Mouse (Mus musculus): ENCODE data around the gene Egln2.
A peak's percentile ranks its signal among the peaks of the same experiment; 100 is the strongest.

The Egln2 gene

DNA sequence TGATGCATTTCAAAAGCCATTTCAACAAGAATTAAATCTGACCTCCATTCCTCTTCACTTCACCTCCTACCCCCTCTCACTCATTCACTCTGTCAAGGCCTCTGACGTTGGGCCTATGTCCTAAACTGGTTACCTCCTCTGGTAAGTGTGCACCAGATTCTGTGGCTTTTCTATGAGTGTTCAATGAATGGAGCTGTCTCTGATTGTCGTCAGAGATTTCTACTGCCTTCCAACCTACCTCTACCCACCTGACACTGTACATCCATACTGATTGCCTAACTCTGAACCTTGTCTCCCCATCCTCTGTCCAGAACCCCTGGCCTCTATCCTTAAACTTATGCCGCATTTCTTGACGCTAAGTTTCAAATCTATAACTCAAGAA is 11.3 kb upstream of the Egln2 start:
- DNase-seq (ENCODE audit: low spot score in 2 of 2): no peak

DNA sequence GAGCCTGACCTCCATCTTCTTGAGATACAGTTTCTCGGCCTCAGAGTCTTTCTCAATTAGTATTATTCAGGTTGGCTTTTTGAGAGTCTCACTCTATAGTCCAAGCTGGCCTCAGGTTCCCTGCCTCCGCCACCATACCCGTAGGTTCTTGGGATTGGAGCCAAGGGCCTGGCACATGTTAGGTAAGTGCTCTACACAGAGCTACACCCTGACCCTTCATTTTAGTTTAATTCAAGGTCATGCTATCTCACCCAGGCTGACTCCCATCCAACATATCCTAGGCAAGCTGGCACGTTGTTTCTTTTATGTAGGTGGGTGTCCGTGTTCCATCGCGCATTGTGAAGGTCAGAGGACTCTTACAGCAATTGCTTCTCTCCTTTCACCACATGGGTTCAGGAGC is 8.3 kb upstream of the Egln2 start:
- no peak for DNase-seq (ENCODE audit: low spot score in 2 of 2)

DNA sequence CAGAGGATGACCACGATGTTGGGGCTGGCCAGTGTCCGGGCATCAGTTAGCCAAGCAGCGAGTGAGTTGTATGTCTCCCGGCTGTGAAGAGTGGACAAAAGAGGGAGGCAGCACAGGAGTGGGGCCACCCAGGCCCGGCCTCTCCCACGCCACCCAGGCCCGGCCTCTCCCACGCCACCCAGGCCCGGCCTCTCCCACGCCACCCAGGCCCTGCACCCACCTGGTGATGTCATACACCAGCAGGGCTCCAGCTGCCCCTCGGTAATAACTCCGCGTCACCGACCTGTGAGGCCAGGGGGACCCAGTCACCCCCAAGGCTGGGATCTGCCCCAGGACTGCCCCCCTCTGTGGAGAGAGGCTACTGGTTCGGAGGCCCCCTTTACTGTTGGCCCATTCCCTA is 7.9 kb upstream of the Egln2 start:
- no peak for DNase-seq (ENCODE audit: low spot score in 2 of 2)

DNA sequence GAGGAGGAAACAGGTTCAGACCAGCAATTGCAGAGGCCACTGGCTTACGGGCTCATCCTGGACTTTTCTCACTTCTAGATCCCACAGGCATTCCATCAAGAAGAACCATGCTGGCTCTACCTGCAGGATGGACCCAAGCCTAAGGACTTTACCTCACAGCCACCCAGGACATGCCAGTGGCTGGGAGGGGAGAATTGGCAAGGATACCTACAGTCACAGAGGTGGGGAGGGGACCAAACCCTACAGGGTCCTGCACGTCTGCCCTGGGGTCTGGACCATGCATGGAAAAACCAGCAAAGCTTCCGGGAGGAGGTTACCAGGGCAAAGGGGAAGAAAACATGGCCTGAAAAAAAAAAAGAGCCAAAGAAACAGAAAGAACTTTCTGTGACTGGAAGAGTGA is 4.4 kb upstream of the Egln2 start:
- no peak for DNase-seq (ENCODE audit: low spot score in 2 of 2)

DNA sequence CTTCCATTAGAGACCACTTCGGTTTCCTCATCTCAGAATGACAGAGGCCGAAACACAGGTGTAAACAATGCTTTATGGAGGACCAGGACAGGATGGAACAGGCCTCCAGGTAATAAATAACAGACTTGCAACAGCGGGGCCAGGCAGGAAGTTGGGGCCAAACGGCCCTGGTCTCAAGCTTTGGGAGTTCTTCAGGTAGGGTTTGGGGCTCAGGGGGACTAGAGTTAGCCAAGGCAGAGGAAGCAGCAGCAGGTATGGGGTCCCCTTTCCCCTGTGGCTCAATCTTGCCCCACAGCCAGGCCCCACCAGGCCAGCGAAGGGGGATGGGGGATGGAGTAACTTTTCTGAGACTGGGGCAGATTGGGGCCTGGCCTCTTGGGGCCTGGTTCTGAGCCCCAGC is 1.8 kb upstream of the Egln2 start:
- DNase-seq (ENCODE audit: low spot score in 2 of 2): no peak

DNA sequence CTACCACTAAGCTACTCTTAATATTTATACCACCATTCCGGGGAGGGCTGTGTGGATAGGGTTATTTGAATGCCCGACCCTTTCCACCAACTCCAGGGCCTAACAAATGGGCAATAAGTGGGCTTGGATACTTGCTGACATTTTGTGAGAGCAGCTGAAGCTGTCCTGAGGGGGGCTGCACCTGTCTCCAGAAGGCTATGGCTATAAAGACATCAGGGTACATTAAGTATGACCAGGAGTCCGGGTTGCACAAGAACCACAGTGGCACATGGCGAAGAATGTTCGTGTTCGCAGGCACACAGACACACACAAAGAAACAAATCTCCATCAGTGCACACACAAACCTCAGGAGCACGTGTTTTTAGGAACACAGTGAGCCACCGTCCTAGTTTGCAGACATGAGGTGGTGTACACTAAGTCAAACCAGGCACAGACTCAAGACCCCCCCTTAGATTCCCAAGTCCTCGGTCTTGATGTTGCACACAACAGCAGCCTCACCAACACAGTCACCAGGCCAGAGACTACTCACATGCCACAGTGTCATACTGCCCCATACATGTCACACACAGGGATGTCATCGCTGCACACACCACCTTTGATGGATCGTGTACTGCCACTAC is 983 bp upstream of the Egln2 start:
- DNase-seq (ENCODE audit: low spot score in 2 of 2): no peak

DNA sequence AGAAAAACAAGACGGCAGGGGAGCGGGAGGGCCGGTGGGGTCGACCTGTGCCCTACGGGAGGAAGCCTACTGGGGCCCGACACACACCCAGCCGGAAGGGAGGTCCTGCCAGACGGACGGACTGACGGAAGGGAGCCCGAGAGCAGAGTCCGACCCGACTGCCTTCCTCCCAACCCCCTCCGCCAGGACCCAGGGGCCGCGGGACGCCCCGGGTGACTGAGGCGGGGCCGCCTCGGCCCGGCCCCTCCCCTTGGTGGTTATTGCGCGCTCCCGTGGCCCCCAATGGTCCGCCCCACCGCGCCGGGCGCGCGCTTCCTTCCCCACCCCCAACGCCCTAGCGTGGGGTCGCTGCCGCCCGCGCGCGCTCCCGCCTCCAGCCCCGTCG is 381 bp downstream of the Egln2 start:
- DNase-seq (ENCODE audit: low spot score in 2 of 2): peak in 1 of 2 experiments; percentile 88

DNA sequence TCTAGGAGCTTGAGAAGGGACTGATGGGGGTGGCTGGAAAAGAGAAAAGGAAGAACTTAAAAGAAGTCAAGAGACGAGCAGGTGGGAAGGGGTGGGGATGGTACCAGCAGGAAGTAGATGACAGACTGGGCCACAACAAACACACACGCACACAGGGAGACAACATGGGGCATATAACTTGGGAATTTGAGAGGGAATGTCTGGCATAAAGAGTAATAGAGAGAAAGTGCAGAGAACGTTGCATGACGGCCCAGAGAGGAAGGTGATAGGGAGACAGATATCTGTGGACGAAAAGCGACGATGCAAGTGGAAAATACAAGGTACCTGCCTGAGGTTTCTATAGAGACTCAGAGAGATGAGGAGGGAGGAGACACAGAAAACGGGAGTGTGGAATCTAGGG is 906 bp downstream of the Egln2 start:
- DNase-seq (ENCODE audit: low spot score in 2 of 2): no peak

DNA sequence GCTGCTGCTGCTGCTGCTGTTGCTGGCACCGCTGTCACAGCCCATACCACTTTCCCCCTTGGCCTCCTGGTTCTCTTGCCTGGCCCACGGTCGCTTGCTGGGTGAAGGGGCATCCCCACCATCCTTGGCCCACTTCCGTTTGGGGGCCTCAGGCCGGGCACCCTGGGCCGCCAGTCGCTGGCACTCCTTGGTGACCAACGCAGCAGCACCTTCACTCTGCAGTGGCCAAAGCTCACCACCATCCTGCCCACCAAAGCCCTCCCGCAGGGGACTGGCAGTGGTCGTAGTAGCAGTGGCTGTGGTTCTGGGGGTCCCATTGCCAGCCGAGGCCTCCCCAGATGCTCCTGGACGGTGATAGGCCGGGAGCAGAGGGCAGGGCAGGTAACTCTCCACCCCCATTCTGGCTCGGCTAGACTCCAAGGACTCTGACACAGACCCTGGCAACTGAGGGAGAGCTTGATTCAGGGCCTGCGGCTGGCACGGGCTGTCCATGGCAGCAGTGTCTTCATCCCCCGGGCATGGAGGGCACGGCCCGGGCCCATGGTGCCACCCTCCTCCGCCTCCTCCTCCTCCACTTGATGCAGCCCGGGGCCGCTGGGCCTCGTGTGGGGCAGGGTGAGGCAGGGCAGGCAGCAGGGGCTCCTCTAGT is 1.5 kb downstream of the Egln2 start:
- no peak for DNase-seq (ENCODE audit: low spot score in 2 of 2)

DNA sequence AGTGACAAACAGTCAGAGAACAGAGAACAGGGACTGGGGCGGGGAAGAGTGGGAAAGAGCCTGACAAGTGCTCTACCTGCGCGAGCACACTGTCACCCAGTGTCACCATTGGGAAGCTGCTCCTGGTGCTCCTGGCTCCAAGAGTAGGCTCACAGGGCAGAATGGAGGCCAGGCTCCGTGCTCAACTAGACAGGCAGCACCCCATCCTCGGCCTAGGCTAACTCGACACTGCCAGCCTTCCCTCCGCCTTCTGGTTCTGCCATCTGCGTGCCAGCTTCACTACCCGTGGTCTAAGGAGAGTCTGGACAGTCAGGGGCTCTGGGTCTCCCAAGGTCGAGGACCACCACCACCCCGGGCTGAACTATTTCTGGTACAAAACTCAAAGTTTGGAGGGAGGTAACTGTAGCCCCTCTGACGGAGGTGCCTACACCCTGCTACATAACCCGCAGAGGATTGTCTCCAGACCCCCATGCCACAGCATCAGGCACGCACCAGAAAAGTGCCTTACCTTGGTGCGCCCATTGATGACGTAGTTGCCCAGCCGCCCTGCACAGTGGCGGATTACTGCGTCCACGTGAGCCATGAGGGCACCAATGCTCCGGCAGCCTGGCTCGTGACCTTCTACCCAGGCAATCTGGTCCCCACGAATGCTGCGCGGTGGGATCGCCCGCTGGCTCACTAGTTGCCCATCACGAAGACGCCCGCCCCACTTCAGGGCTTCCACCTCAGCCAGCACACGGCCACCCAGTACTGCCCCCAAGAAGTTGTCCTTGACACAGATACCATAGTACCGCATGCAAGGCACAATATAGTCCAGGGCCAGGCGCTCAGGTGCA is 2.3 kb downstream of the Egln2 start:
- no peak for DNase-seq (ENCODE audit: low spot score in 2 of 2)

DNA sequence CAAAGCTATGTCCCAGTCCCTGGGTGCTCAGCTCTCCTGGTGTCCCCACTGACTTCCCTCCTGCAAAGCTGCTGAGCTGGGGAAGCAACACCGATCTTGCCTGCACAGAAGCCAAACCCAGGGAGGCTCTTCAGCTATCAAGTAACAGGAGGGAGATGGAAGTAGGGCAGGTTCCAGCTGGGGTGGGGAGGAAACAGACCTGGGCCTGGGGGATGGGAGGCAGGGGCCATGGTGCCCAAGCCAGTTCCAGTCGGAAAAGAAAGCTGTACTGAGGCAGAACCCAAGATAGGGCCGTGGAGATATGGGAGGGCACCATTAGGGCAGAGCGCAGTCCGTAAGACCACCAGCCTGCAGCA is 3.2 kb downstream of the Egln2 start:
- DNase-seq (ENCODE audit: low spot score in 2 of 2): no peak

DNA sequence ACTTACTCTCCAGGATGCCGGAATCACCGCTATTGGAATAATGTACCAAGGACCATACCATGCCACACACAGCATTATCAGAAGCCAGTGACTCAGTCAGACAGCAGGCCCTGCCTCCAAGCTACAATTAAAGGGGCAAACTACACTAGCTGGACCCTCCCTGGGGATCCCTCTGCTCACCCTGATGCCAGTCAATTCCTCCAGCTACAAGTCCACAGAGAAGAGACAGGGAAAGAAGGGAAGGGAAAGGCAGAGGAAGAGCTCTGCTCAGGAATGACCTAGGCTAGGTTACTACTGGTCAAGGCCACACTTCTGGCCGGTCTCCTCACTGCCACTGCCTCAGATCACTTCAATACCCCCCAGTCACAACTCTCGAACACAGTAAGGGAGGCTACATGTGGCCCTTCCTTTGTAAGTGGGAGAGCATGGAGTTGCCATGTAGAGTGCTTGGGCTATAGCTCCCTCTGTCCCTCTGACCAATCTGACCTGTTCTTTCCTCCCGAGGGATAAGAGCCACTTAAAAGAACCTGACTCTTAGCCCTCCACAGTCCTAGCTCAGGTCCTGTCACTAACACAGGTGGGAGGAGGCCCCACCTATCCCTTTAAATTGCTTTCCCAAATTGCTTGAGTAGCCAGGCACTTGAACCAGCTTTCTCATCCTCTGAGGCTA is 3.7 kb downstream of the Egln2 start:
- DNase-seq (ENCODE audit: low spot score in 2 of 2): no peak

DNA sequence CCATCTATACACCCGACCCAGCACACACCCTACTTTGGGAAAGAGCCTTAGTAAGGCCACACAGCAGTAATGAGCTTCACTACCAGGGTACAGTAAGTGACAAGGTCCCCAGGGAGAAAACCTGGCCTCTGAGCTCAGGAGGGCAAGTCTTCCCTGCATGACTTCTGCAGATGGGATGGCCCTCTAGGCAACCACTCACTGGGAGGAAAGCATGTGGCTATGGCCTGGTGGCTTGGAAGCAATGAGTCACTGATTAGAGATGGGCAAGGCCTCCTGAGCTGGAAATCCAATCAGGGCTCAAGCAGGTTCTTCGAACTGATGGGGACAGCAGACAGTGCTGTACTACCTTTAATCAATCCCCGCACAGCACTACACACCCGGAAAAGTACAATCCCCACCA is 4.9 kb downstream of the Egln2 start:
- no peak for DNase-seq (ENCODE audit: low spot score in 2 of 2)

DNA sequence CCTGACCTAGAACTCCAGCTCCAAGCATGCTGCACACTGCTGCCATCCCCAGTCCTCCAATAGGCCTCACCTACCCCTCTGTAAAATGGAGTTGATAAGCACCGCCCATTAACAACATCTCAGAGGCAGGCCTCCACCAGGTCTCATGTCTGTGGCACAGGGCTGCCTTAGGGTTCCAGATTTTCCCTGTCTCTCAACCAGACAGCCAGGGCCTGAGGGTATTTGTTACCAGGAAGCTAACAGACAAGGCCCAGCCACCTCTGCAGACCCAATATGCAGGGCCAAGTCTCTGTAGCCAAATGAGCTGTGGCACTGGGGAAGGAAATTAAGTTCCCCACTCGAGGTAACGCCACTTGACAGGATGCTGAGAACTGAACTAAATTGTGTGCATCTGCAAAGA is 5.7 kb downstream of the Egln2 start:
- no peak for DNase-seq (ENCODE audit: low spot score in 2 of 2)

DNA sequence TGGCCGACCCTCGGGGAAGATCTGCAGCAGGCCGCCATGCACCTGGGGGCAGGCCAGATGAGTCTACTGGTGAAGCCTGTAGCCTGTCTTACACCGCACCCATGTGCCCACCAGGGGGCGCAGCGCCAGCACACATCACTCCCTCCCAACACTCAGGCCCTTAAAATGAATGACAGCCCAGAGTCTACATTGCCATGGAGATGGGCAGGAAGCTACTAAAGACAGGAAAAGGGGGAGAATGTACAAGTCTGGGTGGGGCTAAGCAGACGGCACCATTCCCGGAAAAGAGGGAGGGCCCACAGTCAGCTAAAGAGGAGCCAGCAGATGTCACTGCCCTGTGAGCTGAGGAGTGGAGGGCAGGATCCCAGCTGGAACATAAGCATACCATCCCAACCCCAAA is 6.7 kb downstream of the Egln2 start:
- DNase-seq (ENCODE audit: low spot score in 2 of 2): peak; percentile 79 to 91

DNA sequence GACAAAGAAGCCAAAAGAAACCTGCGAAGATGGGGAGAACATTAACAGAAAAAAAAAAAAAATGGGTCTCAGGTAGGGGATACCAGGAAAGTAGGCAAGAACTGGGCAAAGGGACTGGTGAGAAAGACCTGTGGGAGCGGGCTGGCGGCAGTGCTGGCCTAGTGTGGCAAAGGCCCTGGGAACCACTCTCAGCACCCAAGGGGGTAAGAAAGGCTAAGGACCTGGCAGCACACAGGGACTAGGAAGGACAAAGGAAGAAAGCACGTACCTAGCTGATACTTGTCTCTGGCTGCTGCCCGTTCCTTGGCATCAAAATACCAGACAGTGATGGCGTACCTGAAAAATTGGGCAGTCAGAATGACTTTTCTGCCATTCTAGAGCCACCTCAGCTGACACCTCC is 7.3 kb downstream of the Egln2 start:
- no peak for DNase-seq (ENCODE audit: low spot score in 2 of 2)

DNA sequence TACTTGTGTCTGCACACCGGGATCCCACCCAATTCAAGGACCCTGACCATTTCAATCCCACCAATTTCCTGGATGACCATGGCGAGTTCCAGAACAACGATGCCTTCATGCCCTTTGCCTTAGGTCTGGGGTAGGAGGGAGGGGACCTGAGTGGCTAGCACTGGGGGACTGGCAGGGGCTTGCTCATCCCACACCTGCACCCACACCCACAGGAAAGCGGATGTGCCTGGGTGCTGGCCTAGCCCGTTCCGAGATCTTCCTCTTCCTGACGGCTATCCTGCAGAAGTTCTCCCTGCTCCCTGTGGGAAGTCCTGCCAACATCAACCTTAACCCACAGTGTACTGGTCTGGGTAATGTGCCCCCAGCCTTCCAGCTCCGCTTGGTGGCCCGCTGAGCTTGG is 8.4 kb downstream of the Egln2 start:
- DNase-seq (ENCODE audit: low spot score in 2 of 2): no peak

DNA sequence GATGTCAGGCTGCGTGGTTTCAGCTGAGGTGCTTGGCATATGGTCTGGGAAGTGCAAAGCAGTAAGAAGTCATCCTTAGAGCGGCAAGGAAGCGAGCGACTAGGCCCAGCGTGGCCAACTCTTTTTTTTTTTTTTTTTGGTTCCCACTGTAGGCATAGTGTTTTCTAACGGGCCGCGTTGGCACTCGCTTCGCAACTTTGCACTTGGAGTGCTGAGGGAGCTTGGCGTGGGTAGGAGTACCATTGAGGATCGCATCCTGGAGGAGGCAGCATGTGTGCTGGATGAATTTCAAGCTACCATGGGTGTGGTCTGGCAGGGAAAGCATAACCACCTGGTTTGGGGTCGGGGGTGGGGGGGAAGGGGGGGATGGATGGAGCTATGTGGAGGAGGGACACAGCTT is 10.6 kb downstream of the Egln2 start:
- DNase-seq (ENCODE audit: low spot score in 2 of 2): no peak

DNA sequence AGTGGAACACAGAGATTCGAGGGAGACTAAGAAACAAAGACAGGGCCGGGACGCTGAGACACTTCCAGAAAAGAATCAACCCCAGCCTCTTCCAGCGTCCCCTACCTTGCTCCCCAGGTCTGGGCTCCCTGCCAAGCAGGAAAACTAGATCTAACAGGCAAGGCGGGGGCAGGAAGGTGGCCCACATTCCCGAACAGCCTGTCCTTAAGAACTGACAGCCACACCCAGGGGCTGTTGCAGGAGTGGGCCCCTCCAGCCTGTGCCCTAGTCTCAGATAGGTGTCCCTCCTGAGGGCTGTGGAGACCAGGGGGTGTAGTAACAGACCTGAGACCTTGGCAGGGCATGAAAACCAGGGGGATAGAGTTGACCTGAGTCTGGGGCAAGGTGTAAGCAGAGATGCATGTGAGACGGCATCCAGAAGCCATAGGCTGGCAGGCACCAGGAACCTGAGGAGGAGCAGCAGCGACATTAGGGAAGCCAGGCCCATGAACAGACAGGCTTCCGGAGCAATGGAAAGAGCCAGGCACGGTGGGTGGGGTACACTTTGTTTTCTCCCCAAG is 13.3 kb downstream of the Egln2 start, which contains the start of gene Cyp2t4:
TSS of gene Cyp2t4 (plus strand) at position 510 of the 560 bp plus-strand sequence.
- DNase-seq (ENCODE audit: low spot score in 2 of 2): no peak

DNA sequence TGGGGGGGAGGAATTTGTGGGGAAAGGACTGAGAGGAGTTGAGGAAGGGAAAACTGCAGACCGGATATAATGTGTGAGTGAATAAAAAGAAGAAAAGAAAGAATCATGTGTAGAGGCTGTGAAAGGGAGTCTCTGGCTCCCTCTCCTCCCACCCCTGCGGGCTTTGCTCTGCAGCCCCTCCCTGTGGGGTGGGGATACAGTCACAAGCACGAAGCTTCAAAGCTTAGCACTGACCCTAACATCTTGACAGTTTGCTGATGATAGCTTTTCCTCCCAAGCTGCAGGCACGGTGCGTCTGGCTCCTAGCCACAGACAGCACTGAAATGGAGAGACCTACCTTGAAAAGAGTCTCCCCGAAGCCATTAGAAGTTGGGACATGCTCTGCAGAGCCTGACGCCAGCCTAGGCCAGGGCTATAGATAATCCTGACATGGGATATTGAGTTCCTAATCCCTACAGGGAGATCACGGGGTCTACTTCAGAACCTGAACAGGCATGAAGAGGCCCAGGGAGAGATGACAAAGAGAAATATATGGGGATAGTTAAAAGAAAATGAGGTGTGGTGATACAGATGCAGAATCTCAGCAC is 30.1 kb downstream of the Egln2 start:
- no peak for DNase-seq (ENCODE audit: low spot score in 2 of 2)

DNA sequence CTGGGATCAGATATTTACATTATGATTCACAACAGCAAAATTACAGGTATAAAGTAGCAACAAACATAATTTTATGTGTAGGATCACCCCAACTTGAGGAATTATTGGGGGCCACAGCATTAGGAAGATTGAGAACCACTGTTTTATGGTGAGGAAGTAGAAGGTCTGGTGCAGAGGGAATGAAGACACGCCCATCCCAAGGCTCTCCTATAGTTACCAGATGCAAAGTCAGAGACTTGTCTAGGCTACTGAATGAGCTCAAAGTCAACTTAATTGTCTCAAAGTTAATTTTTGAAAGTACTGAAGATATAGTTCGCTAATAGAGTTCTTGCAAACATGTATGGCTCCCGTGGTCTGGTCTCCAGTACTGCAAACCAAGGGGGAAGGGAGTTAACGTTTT is 32.8 kb downstream of the Egln2 start:
- no peak for DNase-seq (ENCODE audit: low spot score in 2 of 2)

DNA sequence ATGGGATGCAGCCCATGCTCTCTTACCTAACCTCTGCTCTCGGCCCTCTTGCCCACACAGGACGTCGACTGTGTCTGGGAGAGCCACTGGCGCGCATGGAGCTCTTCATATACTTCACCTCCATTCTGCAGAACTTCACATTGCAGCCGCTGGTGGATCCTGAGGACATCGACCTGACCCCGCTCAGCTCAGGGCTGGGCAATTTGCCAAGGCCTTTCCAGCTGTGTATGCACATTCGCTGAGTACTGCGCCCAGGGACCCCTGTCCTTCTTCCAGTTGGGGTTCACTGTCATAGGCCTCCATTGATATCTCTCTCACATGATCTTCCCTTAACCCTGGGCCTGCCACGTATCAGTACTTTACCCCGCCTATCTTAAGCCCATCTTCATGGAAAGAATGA is 33.4 kb downstream of the Egln2 start:
- DNase-seq (ENCODE audit: low spot score in 2 of 2): no peak

Measured in spleen, postnatal 10 days (tissue).